Mouse (Mus musculus) layer of hippocampus, adult 2 months (tissue): ENCODE results near the gene Lzts2. TPM values are rescaled to one million over a fixed set of nuclear protein-coding genes. Genes with fewer than 3 reads are reported as not detected.

Experiments
- DNase-seq, 2 experiments: peaks; one replicate each; pipeline ENCODE4 v3.0.0; 2022; ENCODE audit warnings: low spot score in 2 of 2
- H3K27ac ChIP-seq: fragments of 200-600 bp; 2 replicates; pipeline ENCODE4 v1.8.1; 2022
- H3K4me3 ChIP-seq: fragments of 200-600 bp; 2 replicates; pipeline ENCODE4 v1.8.1; 2022; ENCODE audit warnings: mild to moderate bottlenecking
- CTCF ChIP-seq: fragments of 200-600 bp; conservative IDR thresholded peaks from 2 replicates; pipeline ENCODE4 v1.8.1; 2022; ENCODE audit warnings: antibody characterized with exemption, mild to moderate bottlenecking, moderate library complexity
- total RNA-seq, 2 experiments: library from RNA; stranded (reverse); gene quantifications; 2 replicates each; pipeline ENCODE4 v1.2.3; 2021

Lzts2 gene
- total RNA-seq, 2 experiments from 2014 or later = 28.5 to 30.1 TPM

GRCm38 (mm10) chr19:45020348-45020747 lies 6.1 kb downstream of the Lzts2 start:
- no peak for DNase-seq
- no peak for TF ChIP-seq CTCF
- peak overlapping the region; percentile 10; the same call in 1 of the 2 replicates for H3K27ac ChIP-seq
- H3K4me3 ChIP-seq = no peak overlapping the region

DNA sequence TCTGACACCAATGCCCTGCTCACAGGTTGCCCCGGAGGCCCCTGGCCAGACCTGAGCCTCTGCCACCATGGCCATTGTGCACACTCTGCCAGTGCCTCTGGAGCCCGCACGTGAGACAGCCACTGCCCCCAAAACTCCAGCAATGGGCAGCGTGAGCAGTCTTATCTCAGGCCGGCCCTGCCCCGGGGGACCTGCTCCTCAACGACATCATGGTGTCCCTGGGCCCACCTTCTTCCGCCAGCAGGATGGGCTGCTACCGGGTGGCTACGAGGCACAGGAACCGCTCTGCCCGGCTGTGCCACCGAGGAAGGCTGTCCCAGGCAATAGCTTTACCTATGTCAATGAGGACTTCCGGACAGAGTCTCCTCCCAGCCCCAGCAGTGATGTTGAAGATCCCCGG lies 7.1 kb downstream of the Lzts2 start:
- no peak for DNase-seq
- no peak overlapping the region for H3K4me3 ChIP-seq
- no peak for TF ChIP-seq CTCF
- no peak overlapping the region for H3K27ac ChIP-seq

DNA sequence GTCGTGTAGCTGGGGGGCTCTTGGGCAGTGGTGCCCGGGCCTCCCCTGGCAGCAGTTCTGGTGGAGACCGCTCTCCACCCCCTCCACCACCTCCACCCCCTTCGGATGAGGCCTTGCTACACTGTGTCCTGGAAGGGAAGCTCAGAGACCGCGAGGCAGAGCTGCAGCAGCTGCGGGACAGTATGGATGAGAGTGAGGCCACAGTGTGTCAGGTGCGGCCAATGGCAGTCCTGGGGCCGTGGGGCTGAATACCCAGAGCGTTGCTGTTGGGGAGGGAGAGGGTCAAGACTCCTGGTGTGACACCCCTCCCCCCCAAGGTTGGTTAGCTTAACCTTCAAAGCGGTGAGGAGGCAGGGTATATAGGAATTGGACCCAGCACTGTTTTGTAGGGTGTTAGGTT lies 9.8 kb downstream of the Lzts2 start:
- Histone ChIP-seq H3K27ac (no peak overlapping the region), H3K4me3 (no peak overlapping the region)
- no peak for DNase-seq
- TF ChIP-seq CTCF = no peak

GRCm38 (mm10) chr19:45024775-45025174 lies 10.6 kb downstream of the Lzts2 start:
- no peak overlapping the region for H3K4me3 ChIP-seq
- no peak for DNase-seq
- H3K27ac ChIP-seq = no peak overlapping the region
- TF ChIP-seq CTCF = no peak

GRCm38 (mm10) chr19:45025937-45026568 lies 11.8 kb downstream of the Lzts2 start:
- no peak for TF ChIP-seq CTCF
- H3K27ac ChIP-seq = peak overlapping the region; percentile 82; the same call in 1 of the 2 replicates
- H3K4me3 ChIP-seq = no peak overlapping the region
- no peak for DNase-seq

GRCm38 (mm10) chr19:45026958-45027670 lies 12.9 kb downstream of the Lzts2 start:
- TF ChIP-seq CTCF = no peak
- Histone ChIP-seq H3K27ac (peak overlapping the region; percentile 82), H3K4me3 (no peak overlapping the region)
- no peak for DNase-seq

- Histone ChIP-seq H3K27ac (peak overlapping the region; percentile 82), H3K4me3 (no peak overlapping the region)
- no peak for DNase-seq
- TF ChIP-seq CTCF = no peak
Observed at GRCm38 (mm10) chr19:45027848-45028247, 13.6 kb downstream of the Lzts2 start.

DNA sequence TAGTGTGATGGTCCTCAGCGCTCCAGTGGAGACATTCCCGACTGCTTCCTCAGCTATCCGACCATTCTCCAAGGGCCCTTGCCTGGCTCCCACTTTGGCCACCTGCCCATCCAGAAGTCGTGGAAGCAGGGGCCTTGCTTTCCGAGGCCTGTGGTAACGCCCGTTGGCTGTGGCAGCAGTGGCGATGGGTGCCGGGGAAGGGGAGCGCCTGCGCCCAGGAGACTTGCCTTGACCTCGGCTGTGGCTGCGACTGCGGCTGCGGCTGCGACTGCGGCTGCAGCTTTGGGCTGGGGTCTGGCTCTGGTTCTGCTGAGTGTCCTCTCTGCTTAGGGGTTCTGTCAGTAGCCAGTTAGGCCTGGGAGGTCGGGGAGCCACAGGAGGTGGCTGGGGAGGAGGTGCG lies 14.5 kb downstream of the Lzts2 start:
- no peak for TF ChIP-seq CTCF
- peak overlapping the region; percentile 82; the same call in 1 of the 2 replicates for H3K27ac ChIP-seq
- H3K4me3 ChIP-seq = no peak overlapping the region
- no peak for DNase-seq

DNA sequence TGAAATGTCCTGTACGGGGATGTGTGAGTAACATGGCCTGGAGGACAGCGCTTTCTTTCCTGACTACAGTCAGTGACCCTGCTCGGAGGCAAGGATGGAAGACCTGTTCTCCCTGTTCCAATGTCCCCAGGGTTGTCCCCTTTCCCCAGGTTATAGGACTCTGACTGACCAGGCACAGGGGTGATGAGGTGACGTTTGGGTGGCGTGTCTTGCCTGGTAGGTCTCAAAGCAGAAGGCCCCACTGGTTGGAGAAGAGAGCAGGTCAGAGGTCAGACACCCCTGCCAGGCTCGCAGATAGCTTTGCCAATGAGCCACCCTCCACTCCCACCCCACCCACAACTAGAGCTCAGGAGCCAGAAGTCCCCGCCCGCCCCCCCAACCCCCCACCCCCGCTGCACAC lies 15.4 kb downstream of the Lzts2 start:
- TF ChIP-seq CTCF = no peak
- peak overlapping the region; percentile 82; the same call in 1 of the 2 replicates for H3K27ac ChIP-seq
- H3K4me3 ChIP-seq = no peak overlapping the region
- DNase-seq = no peak

DNA sequence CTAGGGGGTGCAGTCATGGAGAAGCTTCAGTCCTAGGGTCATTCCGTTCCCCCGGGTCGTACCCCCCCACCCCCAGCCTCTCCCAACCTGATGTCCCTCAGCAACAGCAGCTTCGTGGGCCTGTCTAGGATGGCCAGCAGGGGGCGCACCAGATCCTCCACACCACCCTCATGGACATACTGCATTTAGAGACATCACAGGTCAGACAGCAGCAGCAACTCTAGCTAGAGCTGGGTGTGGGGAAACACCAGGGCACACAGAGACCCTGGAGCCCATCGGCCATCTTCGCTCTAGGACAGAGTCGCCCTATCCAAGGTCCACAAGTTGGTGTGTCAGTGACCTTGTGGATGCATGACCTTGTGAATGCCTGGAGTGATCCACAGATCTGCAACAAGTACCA lies 15.9 kb downstream of the Lzts2 start:
- peak in 1 of 2 experiments; percentile 64 for DNase-seq
- H3K4me3 ChIP-seq = no peak overlapping the region
- peak; percentile 78 for TF ChIP-seq CTCF
- peak overlapping the region; percentile 68 for H3K27ac ChIP-seq

- peak overlapping the region; percentile 68 for H3K27ac ChIP-seq
- H3K4me3 ChIP-seq = peak overlapping the region; percentile 45
- TF ChIP-seq CTCF = peak; percentile 86
- peak; percentile 79 to 82 for DNase-seq
Observed at GRCm38 (mm10) chr19:45030746-45031693, 16.8 kb downstream of the Lzts2 start.

DNA sequence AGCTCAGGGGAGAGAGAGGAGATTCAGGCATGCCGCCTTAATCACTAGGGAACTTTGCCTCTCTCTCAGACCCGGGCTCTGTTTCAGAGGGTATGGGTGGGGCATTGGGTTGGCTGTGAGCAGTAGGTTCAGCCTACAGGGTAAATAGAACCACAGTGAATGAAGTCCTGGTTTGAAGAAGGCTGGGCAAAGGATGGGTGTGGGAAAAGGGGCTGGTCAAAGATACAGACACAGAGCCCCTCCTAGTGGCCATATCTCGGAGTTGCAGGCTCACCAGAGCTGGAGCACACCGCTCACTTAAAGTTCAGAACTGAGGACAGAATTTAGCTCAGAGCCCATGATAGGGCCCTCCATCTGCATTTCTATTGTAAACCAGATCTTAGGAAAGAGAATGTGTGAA lies 17.6 kb downstream of the Lzts2 start:
- DNase-seq = peak; percentile 74 to 81
- Histone ChIP-seq H3K4me3 (no peak overlapping the region), H3K27ac (peak overlapping the region; percentile 58; the same call in 1 of the 2 replicates)
- peak; percentile 93 for TF ChIP-seq CTCF

GRCm38 (mm10) chr19:45032570-45033332 lies 18.5 kb downstream of the Lzts2 start:
- DNase-seq = no peak
- TF ChIP-seq CTCF = peak; percentile 66
- H3K4me3 ChIP-seq = no peak overlapping the region
- no peak overlapping the region for H3K27ac ChIP-seq
